Mouse (Mus musculus) layer of hippocampus, postnatal 10 days (tissue): Measurements from ENCODE around the gene Dcdc2b. TPM values are rescaled to one million over a fixed set of nuclear protein-coding genes. Genes with fewer than 3 reads are reported as not detected.

Experiments used
- DNase-seq, 2 experiments: peaks; one replicate each; pipeline ENCODE4 v3.0.0; 2021; ENCODE audit warnings: low spot score in 2 of 2
- long read RNA-seq: library from polyadenylated mRNA; stranded (forward); transcript quantifications from one replicate; pipeline ENCODE4 v2.0.0, GENCODE M21; 2023
- total RNA-seq, 2 experiments: library from RNA; stranded (reverse); gene quantifications; 2 replicates each; pipeline ENCODE4 v1.2.3; 2021

Gene Dcdc2b
- total RNA-seq, result 1 to 10 TPM; 3.1 to 5.3 TPM
- long read RNA-seq, result 0 reads

DNA sequence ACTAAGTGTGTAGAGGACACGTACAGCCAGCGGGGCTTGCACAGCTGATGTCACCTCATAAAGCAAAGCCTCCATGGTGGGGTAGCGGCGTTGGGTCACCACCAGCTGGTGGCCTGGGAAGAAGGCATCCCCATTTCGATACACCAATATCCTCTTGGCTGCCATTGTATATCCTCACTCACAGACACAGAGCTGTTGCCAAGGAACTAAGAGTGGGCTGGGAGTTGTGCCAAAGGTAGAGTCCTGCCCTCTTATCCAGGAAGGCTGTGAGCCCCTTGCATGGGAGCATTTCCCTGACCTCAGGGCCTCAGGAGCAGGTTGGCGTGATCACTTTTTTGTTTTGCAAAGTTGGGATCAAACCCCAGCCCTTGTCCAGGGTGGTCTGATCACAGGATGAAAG lies at the start of gene Dcdc2b:
Gene Dcdc2b, minus strand, starts transcription at position 165 of the 400 bp plus-strand sequence.
- DNase-seq, result no peak

DNA sequence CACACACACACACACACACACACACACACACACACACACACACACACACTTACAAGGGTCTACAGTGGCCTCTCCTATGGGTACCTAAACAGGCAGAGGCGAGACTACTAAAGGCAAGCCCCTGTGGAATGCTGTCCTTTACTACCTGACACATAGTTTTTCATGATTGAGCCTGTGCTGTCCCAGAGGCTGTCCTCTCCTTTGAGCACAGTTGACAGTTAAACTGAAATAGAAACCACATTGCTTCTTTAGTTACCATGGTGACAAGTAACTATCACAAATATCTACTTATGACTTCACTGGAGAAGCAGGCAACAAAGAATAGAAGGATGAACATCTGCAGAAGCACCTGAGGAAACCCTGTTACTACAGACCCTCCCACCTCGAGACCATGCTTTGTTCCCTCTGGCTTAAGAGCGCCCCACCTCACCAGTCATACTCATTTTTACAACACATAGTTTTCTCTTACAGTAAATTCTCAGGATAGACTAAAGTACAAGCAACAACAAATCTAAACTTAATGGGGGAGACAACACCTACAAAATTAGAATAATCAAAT lies 48.3 kb upstream of the Dcdc2b start:
- DNase-seq, result no peak

DNA sequence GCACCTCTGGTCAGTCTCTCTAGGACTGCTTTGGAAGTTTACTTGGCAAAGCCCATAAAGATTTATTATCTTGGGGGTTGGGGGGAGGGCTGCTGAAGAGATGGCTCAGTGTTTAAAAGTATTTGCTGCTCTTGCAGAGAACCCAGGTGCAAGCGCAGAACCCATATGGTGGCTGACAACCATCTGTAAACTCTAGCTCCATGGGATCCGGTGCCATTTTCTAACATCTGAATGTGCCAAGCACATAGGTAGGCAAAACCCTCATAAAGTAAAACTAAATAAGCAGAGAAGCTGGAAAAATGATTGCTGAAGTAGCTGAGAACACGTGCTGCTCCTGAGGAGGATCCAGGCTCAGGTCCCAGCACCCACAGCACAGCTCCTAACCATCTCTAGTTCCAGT lies 47.5 kb upstream of the Dcdc2b start:
- no peak for DNase-seq

DNA sequence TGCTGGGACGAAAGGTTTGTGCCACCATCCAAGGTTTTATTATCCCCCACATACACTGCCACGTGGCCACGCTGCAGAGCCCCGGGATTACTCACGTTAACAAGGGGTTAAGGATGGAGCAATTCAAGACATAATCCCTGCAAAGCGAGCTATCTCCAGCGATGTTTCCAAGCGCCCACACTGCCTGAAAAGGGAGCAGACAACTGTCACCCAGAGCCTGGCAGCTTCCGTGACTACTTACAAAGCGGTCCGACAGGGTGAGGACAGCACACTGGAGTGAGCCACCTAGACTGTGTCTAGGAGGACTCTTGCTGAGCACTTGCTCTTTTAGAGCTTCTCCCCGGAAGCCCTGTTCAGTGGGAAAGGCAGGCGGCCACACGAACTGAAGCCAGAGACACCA lies 40.7 kb upstream of the Dcdc2b start:
- no peak for DNase-seq

DNA sequence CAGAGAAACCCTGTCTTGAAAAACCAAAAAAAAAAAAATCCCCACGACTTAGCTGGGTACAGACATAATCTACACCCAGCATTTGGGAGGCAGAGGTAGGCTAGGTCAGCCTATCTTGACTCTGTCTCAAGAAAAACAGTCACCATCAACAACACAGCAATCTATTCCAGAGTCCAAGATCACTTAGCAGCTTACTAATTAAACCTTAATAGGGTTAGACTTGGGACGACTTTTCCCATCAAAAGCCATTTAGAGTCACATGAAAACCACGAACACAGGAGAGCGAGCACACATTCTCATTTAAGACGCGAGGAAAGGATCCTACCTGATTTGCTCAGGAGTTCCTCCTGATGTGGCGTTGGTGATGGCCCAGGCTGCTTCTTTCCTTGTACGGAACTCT lies 36.3 kb upstream of the Dcdc2b start:
- no peak for DNase-seq

DNA sequence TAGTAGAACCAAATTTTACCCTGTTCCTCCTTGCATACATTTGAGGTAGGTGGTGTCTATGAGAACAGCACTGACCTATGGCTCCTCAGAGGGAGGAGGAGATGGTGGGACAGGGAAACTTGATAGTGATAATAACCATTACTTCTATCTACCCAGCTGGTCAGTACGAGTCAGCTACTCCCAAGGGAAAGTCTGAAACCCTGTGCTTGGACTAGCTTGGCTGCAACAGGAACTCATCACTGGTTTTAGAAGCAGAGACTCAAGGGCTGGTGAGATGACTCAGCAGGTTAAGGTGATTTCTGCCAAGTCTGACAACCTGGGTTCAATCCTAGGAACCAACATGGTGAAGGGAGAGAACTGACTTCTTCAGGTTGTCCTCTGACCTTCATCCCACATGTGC lies 34.6 kb upstream of the Dcdc2b start:
- DNase-seq, result no peak

DNA sequence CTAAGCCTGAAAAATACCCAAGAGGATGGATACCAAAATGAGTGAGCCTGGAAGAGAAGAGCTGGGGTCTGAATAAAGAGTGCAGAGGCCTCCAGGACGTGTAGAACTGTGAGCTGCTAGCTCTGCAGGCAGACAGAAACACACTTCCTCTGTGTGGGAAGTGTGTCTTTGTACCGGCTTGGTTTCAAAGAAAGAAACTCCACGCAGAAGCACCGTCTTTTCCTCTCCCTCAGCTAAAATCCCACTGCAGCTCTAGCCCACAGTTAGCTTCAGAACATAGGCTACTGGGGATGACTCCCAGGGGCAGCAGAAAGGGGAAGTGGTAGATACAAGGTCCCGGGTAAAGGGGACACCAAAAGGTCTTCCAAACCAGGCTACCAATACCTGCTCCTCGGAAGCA lies 31.1 kb upstream of the Dcdc2b start:
- DNase-seq, result no peak

DNA sequence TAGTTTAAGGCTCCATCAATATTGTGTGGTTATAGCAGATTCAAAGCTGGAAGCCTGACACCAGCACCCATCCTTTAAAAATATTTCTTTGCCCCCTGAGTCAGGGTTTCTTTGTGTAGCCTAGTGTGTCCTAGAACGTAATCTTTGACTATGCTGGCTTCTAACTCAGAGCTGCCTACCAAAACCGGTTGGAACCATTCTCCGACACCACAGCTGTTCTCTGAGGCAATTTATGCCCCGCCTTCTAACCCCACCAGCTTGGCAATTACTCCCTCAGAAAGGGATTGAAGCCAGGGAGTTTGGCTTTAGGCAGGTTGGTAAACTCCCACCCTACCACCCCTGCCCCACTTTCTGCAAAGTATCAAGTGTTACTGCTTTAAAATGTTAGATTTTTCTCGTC lies 27.7 kb upstream of the Dcdc2b start:
- DNase-seq, result peak in 1 of 2 experiments; percentile 35

DNA sequence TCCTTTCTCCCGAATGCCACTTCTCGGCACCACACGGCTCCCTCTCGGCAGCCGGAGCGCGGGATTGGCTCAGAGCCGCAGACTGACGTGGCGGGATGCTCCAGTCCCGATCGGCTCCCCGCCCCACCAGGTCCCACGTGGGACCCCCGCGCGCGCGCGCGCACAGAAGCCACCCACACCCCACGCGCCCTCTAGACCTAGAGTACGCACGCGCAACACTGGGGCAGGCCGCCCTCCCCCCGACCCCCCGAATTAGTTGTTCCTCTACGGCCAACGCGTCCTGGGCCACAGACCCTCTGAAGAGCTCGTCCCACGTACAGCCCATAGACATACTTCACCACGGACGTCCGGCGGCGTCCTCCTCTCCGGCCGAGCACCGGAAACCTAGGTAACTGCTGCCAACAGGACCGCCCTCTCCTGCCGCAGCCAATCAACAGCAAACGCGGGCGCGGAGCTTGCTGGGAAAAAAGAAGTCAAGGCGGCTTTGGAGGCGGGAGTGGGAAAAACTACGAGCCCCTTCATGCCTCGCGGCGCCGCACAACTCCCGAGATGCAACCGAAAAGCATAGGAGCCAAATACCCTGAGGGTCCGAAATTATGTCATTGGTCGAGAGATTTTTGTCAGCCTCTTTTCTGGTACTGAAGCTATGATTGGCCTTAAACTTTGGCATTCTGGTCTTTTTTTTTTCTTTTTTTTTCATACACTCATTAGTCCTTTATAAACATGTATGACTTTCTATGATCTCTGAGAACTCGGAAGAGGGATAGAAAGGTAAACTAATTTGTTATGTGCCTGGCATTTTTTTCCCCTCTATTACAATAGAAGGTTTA lies 26.8 kb upstream of the Dcdc2b start, which contains the start of gene Txlna:
Gene Txlna, minus strand, starts transcription at position 428 of the 830 bp plus-strand sequence.
- DNase-seq, result peak; percentile 95 to 96

DNA sequence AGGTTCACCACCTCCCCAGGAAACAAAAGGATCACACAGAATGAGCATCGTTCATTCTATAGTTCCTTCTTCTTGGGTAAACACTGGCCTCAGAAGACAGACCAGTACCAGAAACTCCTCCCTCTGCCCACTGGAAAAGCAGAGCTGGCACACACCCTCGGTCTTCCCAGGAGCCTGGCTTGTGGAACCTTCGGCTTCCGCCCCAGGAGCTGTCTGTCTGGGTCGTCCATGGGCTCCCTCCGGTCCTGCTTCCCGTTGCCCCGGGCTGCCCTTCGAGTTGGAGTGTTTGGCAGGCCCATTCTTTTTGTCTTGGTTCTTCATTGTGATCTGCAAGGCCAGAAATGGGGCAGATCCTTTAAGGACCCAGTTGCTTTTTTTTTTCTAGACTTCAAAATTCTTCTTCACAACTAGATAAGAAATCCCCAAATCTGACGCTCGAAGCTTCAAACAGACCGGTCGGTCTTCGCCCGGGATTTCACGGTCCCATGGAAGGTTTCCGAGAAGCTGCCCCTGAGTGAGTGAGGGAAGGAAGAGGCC lies 26.1 kb upstream of the Dcdc2b start:
- peak; percentile 45 to 50 for DNase-seq

DNA sequence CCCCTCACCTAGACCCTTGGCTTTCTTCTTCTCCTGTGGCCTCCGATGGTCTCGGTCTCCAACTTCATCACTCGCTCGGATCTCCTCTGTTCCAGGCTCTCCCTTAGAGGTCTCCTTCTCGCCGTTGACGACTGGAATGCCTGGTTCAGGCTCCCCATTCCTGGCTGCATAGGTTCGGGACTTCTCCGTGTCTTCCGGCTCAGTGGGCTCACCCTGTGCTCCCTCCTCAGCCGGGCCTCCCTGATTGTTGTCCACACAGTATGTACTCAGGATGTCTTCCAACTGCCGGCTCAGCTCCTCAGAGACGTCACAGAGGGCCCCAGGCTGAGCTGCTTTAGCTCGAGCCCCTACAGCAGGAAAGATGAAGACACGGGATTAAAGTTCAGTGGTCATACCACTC lies 25.2 kb upstream of the Dcdc2b start:
- no peak for DNase-seq

DNA sequence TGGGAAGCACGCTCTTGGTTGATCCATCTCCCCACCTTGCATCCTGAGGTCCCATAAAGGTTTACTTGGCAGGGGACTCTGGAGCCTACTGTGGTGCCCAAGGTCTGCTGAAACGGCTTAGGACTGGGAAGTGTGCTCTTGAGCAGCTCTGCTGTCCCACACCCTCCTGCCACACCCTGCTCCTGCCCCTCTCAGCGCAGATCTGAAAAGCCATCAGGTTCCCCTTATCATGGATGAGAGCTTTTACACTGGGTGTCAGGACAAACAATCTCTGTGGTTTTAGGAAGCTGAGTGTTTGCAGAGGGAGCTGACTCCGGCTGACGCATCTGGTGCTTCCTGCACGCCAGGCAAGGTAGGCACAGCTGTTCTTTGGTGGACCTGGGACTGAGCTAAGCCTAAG lies 19.8 kb upstream of the Dcdc2b start:
- no peak for DNase-seq

DNA sequence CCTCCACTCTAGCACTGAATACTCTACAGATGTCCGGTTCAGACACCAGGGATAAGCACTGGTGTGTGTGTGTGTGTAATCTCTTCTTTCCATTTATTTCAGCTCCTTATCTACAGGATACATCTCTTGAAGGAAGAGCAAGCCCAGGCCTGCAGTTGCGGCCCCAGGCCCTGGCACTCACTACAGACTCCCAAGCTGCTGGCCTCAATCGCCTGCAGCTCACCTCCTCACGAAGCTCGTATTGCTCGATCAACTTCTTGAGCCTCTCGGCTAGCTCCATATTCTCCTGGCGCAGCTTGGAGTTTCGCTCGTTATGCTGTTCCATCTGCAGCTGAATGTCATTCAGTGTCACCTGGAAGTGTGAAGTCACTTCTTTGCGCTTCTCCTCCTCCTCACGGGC lies 17.8 kb upstream of the Dcdc2b start:
- no peak for DNase-seq

DNA sequence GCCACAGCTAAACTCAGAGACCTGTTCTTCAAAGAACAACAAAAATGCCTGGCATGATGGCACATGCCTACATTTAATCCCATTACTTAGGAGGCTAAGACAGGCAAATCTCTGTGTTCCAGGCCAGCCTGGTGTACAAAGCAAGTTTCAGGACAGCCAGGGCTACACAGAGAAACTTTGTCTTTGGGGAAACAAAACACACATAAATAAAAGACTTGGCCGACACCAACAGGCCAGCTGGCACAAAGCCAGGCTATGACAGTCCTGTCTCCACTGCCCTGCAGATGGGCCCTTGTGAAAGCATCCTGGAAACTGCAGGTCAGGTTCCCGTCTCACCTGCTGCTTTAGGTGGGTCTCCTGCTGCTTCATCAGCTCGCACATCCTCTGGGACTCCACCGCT lies 16.9 kb upstream of the Dcdc2b start:
- DNase-seq, result no peak

DNA sequence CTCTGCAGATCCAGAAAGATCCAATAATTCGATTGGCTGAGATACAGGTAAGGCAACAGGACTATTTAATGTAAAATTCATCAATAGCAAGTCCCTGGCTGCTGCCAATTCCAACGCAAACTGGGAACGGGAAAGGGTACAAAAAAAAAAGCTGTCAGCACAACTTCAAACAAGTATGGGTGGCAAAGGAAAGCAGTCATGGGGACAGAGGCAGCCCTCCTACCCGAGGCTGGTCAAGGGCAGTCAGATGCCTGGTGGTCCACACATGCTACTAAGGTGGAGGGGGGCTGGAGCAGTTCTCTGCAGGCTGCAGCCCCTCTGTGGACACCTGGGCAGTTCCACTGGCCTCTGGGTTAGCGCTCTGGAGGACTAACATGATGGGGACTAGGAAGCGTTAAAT lies 12.0 kb upstream of the Dcdc2b start:
- DNase-seq, result no peak

DNA sequence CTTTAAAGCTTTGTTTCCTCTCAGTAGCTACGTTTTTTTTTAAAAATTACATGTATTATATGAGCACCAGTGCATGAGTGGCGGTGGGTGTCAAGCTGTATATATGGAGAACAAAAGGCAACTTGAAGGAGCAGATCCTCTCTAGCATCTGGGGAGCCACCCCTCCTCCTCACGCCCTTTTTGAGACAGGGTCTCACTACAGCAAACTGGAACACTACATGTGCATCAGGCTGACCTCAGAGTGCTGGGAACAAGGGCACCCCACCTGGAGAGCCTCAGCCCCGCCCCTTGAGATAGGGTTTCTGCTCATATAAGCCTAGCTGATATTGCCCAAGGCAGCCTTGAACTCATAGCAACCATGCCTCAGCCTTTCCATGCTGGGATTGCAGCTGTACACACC lies 11.4 kb upstream of the Dcdc2b start:
- DNase-seq, result no peak

DNA sequence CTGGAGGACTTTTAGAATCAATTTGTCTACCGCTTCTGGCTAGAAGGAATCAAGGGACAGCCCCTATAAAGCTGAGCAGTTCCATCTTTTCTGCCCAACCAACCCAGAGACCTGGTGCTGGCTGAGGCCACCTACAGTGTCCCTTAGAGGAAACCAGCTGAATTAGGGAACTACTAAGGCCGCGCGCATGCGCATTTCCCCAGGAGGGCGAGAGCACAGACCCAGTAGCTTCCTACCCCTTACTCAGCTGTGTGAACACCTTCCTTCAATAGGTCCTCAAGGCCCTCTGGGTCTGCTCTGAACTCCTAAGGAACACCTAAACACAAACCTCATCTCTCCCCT lies 10.9 kb upstream of the Dcdc2b start:
- DNase-seq, result peak; percentile 61 to 74

DNA sequence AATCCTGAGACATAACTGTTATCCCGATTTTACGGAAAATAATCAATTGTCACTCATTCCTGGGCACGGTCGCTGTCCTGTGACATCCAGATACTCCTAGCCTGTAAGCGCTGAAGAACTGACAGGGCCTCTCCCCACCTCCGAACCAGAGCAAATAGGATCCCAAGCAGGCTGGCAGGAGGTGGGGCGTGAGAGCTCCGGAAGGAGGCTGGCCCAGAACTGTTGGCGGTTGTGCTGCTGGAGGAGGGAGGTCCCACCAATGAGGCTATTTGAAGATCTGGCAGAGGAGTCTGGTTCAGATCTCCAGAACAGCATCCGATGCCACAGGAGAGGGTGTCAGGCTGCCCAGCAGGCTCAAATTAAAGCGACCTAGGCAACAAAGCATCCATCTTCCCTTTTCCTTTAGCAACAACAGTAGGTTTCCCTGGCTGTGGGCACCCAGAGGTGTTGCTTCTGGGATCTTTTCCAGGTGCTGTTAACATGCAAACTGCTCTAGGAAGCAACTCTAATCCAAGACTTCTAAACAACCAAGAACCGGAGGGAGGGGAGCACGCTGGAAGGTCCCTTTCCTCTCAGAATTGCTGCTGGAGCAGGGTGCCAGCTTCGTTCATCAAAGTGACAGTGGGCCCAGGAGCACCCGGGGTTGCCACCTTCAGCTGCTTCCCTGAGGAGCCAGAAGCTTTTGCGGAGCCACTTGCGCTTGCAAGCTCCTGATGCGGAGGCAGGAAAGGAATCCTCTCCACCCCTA lies 10.4 kb upstream of the Dcdc2b start:
- DNase-seq, result peak; percentile 81 to 85

DNA sequence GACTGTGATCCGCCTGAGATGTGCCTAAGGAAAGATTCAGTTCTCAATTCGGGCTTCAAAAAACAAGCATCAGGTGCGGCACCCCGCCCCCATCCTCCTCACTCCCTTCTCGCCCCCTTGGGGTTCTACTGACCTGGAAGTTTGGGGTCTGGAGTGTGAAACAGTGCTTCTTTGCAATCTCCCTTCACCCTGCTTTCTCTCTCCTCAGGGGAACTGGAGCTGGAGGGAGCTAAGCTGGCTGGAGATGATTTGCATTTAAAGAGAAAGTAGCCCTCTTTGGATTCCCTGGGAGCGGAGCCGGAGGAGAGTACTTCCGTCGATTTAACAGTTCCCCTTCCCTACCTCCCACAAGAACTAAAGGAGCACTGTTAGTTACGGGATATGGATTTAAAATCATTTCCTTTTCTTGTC lies 9.6 kb upstream of the Dcdc2b start, which contains the start of gene Ccdc28b:
Gene Ccdc28b, minus strand, starts transcription at position 267 of the 411 bp plus-strand sequence.
- DNase-seq, result peak; percentile 48 to 62

DNA sequence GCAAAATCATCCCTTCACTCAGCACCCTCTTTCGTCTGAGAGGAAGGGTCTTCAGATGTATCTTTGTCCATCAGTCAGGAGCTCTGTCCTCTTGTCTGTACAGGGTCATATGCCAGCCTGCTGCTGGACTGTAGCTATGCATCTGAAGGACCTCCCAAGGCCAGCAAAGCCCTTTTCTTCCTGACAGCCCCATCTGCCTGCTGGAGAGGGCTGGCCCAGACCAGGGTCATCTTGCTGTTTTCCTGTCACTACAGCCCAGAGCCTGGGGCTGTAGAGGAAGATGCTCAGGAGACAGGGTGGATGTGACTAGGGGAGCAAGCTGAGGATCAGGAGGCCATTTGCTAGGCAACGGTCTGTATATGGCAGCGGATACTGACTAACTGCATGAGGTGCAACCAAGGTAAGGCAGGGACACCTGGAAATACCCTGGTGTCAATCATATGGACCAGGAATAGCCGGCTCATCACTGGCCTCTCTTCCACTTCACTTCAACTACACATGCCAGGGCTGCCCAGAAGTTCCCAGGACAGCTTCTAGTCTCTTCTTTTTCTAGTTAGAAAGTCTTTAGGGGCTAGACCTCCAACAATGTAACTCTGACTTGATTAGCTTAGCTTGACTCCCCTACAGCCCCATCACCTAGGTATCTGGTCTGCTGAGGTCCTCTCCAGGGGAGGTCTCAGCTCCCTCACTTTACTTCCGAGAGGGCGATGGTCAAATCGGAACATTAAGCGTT lies 8.9 kb upstream of the Dcdc2b start:
- DNase-seq, result no peak

DNA sequence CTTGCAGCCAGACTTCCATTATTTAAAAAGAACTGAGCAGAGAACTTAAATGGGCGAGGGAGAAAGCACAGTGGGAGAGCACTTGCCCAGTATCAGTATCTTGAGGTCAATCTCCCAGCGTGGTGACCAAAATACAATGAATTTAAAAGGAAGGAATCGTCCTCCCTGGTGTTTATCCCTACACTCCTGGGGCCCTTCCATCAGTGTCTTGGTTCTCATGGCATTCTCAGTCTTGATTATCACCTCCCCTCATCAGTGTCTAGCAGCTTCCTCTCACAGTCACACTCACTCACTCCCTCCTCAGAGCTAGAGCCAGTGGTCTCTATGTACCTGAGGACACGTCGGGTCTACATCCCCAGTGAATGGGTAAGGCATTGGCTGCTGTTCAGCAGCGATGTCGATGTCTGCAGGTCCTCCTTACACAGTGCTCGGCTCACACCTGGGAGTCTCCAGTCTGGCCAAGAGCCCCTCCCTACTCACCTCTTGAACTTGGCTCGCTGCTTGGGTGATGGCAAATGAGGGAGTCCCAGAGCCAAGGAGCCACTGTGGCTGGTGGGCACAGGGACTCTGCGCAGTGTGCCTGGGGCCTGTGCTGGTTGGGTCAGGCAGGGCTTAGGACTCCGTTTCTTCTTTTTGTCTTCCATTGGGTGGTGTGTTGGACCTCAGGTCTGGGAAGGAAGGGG lies 8.2 kb upstream of the Dcdc2b start:
- no peak for DNase-seq
